Mouse (Mus musculus) liver, postnatal 0 days (tissue): ENCODE measurements around the gene Ttc23. TPM values are rescaled to one million over a fixed set of nuclear protein-coding genes. Genes with fewer than 3 reads are reported as not detected.

Experiments used
- ATAC-seq: fragments of 200-750 bp; cut with Nextera tagmentation; 2 replicates; pipeline ENCODE4 v1.8.0; 2017; ENCODE audit warnings: mild to moderate bottlenecking, moderate library complexity
- DNase-seq: peaks from one replicate; pipeline ENCODE4 v3.0.0-alpha.2; 2016
- H3K27ac ChIP-seq: fragments of 300-500 bp; sonication (generic); 2 replicates; pipeline ENCODE4 v1.5.1; 2014; ENCODE audit warnings: antibody characterized with exemption, moderate library complexity, mild to moderate bottlenecking, low read depth
- H3K27me3 ChIP-seq: fragments of 300-500 bp; sonication (generic); 2 replicates; pipeline ENCODE4 v1.6.1; 2014; ENCODE audit warnings: low read length, control low read depth, mixed read lengths; ENCODE audit not compliant: insufficient read depth
- H3K36me3 ChIP-seq: fragments of 300-500 bp; sonication (generic); replicated peaks from 2 replicates; pipeline ENCODE4 v1.6.1; 2014; ENCODE audit warnings: mild to moderate bottlenecking, control low read depth, low read length, moderate library complexity, mixed read lengths; ENCODE audit not compliant: insufficient read depth
- H3K4me1 ChIP-seq: fragments of 300-500 bp; sonication (generic); 2 replicates; pipeline ENCODE4 v1.6.1; 2014; ENCODE audit warnings: antibody characterized with exemption, mild to moderate bottlenecking, control low read depth; ENCODE audit not compliant: insufficient read depth
- H3K4me2 ChIP-seq: fragments of 300-500 bp; sonication (generic); 2 replicates; pipeline ENCODE4 v1.6.1; 2014; ENCODE audit warnings: low read depth, mild to moderate bottlenecking, low read length, moderate library complexity, mixed read lengths
- H3K4me3 ChIP-seq: fragments of 300-500 bp; sonication (generic); 2 replicates; pipeline ENCODE4 v1.5.1; 2014; ENCODE audit warnings: low read depth, low read length
- H3K9ac ChIP-seq: fragments of 300-500 bp; sonication (generic); replicated peaks from 2 replicates; pipeline ENCODE4 v1.6.1; 2014; ENCODE audit warnings: mild to moderate bottlenecking, moderate library complexity
- H3K9me3 ChIP-seq: fragments of 300-500 bp; sonication (generic); 2 replicates; pipeline ENCODE4 v1.6.1; 2016; ENCODE audit warnings: mild to moderate bottlenecking, control low read depth, low read length, mixed read lengths
- CTCF ChIP-seq: sonication (generic); IDR thresholded peaks from 2 replicates; pipeline ENCODE4 v1.5.1; 2016; ENCODE audit warnings: antibody characterized with exemption, low read depth
- EP300 ChIP-seq: IDR thresholded peaks from 2 replicates; pipeline ENCODE4 v1.6.1; 2016; ENCODE audit warnings: antibody characterized with exemption, low read depth, mild to moderate bottlenecking
- WGBS: fragments of 180-500 bp; shearing (Covaris S2); extraction: QIAGEN DNeasy Blood & Tissue Kit; methylation state at CpG from one replicate; pipeline ENCODE4 v1.1.7; 2014; ENCODE audit not compliant: insufficient replicate concordance; 5-methylcytosine and 5-hydroxymethylcytosine counted together
- polyA plus RNA-seq: library from polyadenylated mRNA; unstranded; fragments of >200 nt; fragmentation: Nextera tagmentation; extraction: Ambion mirVana; gene quantifications from 2 replicates; pipeline ENCODE4 v1.2.1, GENCODE M21; 2015

The Ttc23 gene
- polyA plus RNA-seq, 1 experiment from 2014 or later = 8.4 TPM

GRCm38 (mm10) chr7:67636161-67636560 lies 11.0 kb upstream of the Ttc23 start:
- H3K9me3 ChIP-seq = no peaks in the 10 kb centered on the region
- H3K36me3 ChIP-seq = peaks cover 6% of the 10 kb centered on the region; the same call in 1 of the 2 replicates
- H3K4me3 ChIP-seq = no peak overlapping the region
- no peak overlapping the region for H3K9ac ChIP-seq
- no peak for DNase-seq
- TF ChIP-seq EP300 = no peak
- no peak for TF ChIP-seq CTCF
- peaks cover 3% of the 10 kb centered on the region; the same call in 1 of the 2 replicates for H3K4me1 ChIP-seq
- no peaks in the 10 kb centered on the region for H3K27me3 ChIP-seq
- WGBS = 65% methylated on average over 2 of the region's 2 CpGs
- H3K27ac ChIP-seq = no peak overlapping the region
- ATAC-seq = no peak
- H3K4me2 ChIP-seq = no peak overlapping the region

GRCm38 (mm10) chr7:67639006-67639405 lies 8.2 kb upstream of the Ttc23 start:
- no peak for ATAC-seq
- H3K9me3 ChIP-seq = no peaks in the 10 kb centered on the region
- no peak for TF ChIP-seq EP300
- no peak for TF ChIP-seq CTCF

GRCm38 (mm10) chr7:67642955-67643354 lies 4.3 kb upstream of the Ttc23 start:
- no peak overlapping the region for H3K9ac ChIP-seq

More at GRCm38 (mm10) chr7:67639006-67639405, 8.2 kb upstream of the Ttc23 start:
- WGBS = 91% methylated on average over 3 of the region's 3 CpGs
- H3K9ac ChIP-seq = no peak overlapping the region
- H3K4me2 ChIP-seq = no peak overlapping the region
- no peak overlapping the region for H3K4me3 ChIP-seq
- H3K27me3 ChIP-seq = no peaks in the 10 kb centered on the region
- DNase-seq = no peak
- peaks cover 3% of the 10 kb centered on the region; the same call in 1 of the 2 replicates for H3K4me1 ChIP-seq
- H3K27ac ChIP-seq = no peak overlapping the region
- peaks cover 6% of the 10 kb centered on the region; the same call in 1 of the 2 replicates for H3K36me3 ChIP-seq

GRCm38 (mm10) chr7:67644291-67644690 lies 2.9 kb upstream of the Ttc23 start:
- ATAC-seq (no peak), DNase-seq (no peak)
- Histone ChIP-seq H3K27me3 (no peaks in the 10 kb centered on the region), H3K27ac (peak overlapping the region; percentile 90), H3K4me3 (peak overlapping the region; percentile 70), H3K9me3 (no peaks in the 10 kb centered on the region), H3K4me1 (peaks cover 6% of the 10 kb centered on the region; the same call in 1 of the 2 replicates), H3K36me3 (peaks cover 6% of the 10 kb centered on the region; the same call in 1 of the 2 replicates), H3K9ac (peak overlapping the region; percentile 84), H3K4me2 (peak overlapping the region; percentile 74)
- TF ChIP-seq EP300 = no peak
- TF ChIP-seq CTCF = no peak
- WGBS = 44% methylated on average over 8 of the region's 8 CpGs

More at GRCm38 (mm10) chr7:67642955-67643354, 4.3 kb upstream of the Ttc23 start:
- H3K36me3 ChIP-seq = peaks cover 6% of the 10 kb centered on the region; the same call in 1 of the 2 replicates
- H3K4me2 ChIP-seq = no peak overlapping the region
- WGBS = 88% methylated on average over 9 of the region's 9 CpGs
- peaks cover 3% of the 10 kb centered on the region; the same call in 1 of the 2 replicates for H3K4me1 ChIP-seq
- H3K27me3 ChIP-seq = no peaks in the 10 kb centered on the region
- H3K27ac ChIP-seq = no peak overlapping the region
- no peaks in the 10 kb centered on the region for H3K9me3 ChIP-seq
- no peak for TF ChIP-seq CTCF
- TF ChIP-seq EP300 = no peak
- no peak overlapping the region for H3K4me3 ChIP-seq
- ATAC-seq (no peak), DNase-seq (no peak)

GRCm38 (mm10) chr7:67644833-67645680 lies 2.2 kb upstream of the Ttc23 start, which contains the start of gene Lrrc28:
TSS of gene Lrrc28 (minus strand) at chr7:67645268.
- TF ChIP-seq EP300 (peak; percentile 73; the same call in 1 of the 2 replicates), CTCF (no peak)
- Histone ChIP-seq H3K36me3 (peaks cover 6% of the 10 kb centered on the region; the same call in 1 of the 2 replicates), H3K4me2 (peak within 1 kb of the TSS; percentile 74), H3K9me3 (no peaks in the 10 kb centered on the region), H3K27ac (peak within 1 kb of the TSS; percentile 90), H3K4me3 (peak within 1 kb of the TSS; percentile 70), H3K27me3 (no peaks in the 10 kb centered on the region), H3K4me1 (peaks cover 6% of the 10 kb centered on the region; the same call in 1 of the 2 replicates), H3K9ac (peak within 1 kb of the TSS; percentile 84)
- ATAC-seq (peak; percentile 99), DNase-seq (peak; percentile 100)
- under 1% methylated on average over 55 of the region's 55 CpGs for WGBS

GRCm38 (mm10) chr7:67645681-67646014 lies 1.6 kb upstream of the Ttc23 start:
- WGBS = under 1% methylated on average over 15 of the region's 15 CpGs
- Histone ChIP-seq H3K27ac (peak overlapping the region; percentile 90), H3K4me1 (peaks cover 6% of the 10 kb centered on the region; the same call in 1 of the 2 replicates), H3K4me2 (peak overlapping the region; percentile 74), H3K27me3 (no peaks in the 10 kb centered on the region), H3K4me3 (peak overlapping the region; percentile 70), H3K36me3 (peaks cover 5% of the 10 kb centered on the region; the same call in 1 of the 2 replicates), H3K9me3 (no peaks in the 10 kb centered on the region), H3K9ac (peak overlapping the region; percentile 82)
- DNase-seq (no peak), ATAC-seq (peak; percentile 20)
- TF ChIP-seq CTCF (no peak), EP300 (no peak)
